ENCODE assay signal across 13 mouse cellular contexts in the genomic region with DNA sequence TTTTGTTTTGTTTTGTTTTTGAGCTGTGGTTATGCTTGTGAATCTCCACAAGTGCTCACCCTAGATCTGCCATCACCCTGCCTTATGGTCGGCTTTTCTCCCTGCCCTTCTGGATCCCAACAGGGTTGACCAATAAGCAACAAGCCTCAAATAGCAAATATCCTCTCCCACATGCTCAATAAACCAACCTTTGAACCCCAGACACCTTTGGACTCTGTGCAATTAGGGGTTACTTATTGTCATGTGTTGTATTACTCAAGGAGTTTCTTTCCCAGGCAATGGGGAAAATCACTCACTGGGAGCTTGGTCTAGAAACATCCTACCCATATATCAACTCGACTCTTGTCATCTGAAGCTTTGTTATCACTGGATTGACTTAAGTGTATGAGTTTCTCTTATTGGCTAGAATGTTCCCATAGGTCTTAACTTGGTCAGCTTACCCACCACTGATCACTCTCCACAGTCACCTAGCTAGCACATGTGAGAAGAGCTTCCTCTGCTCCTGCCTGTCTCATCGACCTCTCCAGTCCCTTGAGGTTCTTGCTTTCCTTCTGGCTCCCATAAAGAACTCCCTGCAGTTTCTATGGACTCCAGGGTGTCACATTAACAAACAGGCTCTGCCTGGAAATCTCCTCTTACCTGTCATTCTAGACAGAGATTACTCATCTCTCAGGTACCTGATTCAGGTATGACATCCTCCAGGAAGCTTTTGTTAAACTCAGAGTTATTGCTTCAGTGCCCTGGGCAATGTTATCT.
"Had no signal": no experiment of that assay in that cellular context is flagged by ENCODE, and none has a peak within 500 bp of the region (broad histone marks: within the 10 kb centered on the region; RNA-seq: fewer than 3 reads in every experiment).

No protein-coding gene starts in this region.

- H3K4me1 ChIP-seq: limb, embryonic 13.5 days; liver, embryonic 13.5 days; midbrain, embryonic 12.5 days; neural tube, embryonic 13.5 days; stomach, embryonic 15.5 days had no signal

- ATAC-seq: midbrain, embryonic 16.5 days had no signal

- H3K4me3 ChIP-seq: limb, embryonic 13.5 days; liver, embryonic 13.5 days; midbrain, embryonic 12.5 days; neural tube, embryonic 13.5 days; stomach, embryonic 15.5 days had no signal

- H3K27me3 ChIP-seq: limb, embryonic 13.5 days; liver, embryonic 13.5 days; midbrain, embryonic 12.5 days; neural tube, embryonic 13.5 days; stomach, embryonic 15.5 days had no signal

- H3K9me3 ChIP-seq: limb, embryonic 13.5 days; liver, embryonic 13.5 days; midbrain, embryonic 12.5 days; neural tube, embryonic 13.5 days; stomach, embryonic 15.5 days had no signal

- H3K36me3 ChIP-seq: limb, embryonic 13.5 days; liver, embryonic 13.5 days; midbrain, embryonic 12.5 days; neural tube, embryonic 13.5 days; stomach, embryonic 15.5 days had no signal

- DNase-seq: kidney, adult 18-20 months; left cerebral cortex, postnatal 4 days; liver, embryonic 13.5 days; lung, adult 18-20 months; retina, postnatal 1 day; right cerebral cortex, postnatal 4 days; thymus, adult 2 months; thymus, postnatal 25 days had no signal

- H3K27ac ChIP-seq: limb, embryonic 13.5 days; liver, embryonic 13.5 days; midbrain, embryonic 12.5 days; neural tube, embryonic 13.5 days; stomach, embryonic 15.5 days had no signal

- H3K9ac ChIP-seq: limb, embryonic 13.5 days; liver, embryonic 13.5 days; midbrain, embryonic 12.5 days; neural tube, embryonic 13.5 days; stomach, embryonic 15.5 days had no signal

- H3K4me2 ChIP-seq: limb, embryonic 13.5 days; liver, embryonic 13.5 days; midbrain, embryonic 12.5 days; neural tube, embryonic 13.5 days; stomach, embryonic 15.5 days had no signal
